Mouse (Mus musculus) gastrocnemius, adult 8-10 months (tissue): ENCODE measurements at regions not wholly inside any gene's neighbourhood (a gene's known extent, or its start where the extent isn't known, plus 50 kb on each side); places are given as distances from the start of the nearest gene placed in this dataset.
"Not testable (repeated sequence)": the region's sequence is repeated elsewhere in the genome, so short reads cannot be mapped to it uniquely, and the experiment has no call there.

Experiments
- DNase-seq, 2 experiments: peaks; one replicate each; pipeline ENCODE4 v3.0.0; 2022; ENCODE audit warnings: low spot score in 2 of 2

DNA sequence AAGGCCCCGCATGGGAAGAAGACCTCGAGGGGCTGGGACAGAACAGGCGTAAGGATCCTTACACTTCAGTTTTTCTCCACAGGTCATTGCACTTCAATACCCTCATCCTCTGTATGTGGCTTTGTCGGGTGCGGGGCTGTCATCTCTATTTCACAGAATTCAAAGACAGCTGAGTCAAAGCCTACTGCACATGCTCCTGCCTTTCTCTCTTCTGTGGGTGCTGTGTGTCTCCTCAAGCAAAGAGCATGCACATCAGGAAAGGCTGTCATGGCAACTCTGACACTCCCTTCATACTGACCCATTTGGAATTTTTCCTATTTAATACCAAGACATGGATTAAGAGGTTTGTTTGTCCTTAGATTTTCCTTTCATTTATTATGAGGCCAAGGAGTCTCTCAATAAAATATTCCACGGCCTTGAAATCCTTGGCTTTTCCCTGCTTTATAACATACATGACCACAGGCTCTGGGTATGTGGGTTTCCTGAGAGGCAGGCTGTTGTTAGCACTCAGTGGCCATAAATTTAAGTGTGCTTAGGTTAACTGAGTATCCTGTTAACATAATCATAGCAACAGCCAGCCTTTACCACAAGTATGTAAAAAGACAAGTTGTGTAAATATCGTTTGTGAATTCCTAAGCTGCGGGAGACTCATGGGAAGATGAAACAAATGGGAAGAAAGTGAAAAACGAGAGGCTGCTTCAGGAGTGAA, 574.5 kb downstream of the Dcdc2c start:
- DNase-seq = no peak

DNA sequence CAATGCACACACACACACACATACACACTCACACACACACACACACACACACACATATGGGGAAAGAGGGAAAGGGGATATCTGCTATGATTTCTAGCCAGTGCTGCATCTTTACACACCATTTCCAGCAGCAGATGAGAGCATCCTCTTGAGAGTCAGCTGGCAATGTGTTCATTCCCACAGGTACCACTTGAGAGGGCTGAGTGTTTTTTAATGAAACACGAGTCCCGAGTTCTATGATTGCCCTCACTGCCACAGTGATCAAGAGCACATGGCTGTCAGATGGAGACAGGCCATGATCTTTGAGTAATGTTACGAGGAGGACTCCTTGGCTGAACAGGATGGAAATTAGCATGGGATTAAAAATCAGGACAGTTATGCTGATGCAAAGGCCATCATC, 589.3 kb downstream of the Dcdc2c start:
- DNase-seq = no peak

DNA sequence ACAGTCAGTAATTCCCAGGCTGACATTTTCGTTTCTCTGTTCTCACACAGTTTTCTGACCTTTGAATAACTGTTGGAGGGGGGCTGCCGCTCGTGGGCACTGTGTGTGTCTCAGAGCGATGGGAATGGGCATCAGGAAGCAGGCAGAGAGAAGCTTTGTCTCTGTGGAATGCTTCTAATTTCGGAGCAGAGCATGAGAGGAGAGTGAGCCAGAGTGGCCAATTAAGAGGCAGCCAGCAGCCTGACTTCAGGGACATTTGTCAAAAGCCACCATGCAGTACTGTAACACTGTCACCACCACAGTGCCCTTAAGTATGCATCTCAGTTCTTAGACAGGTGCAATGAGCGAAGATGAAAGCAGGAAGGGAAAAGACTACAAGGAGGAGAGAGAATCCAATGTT, 592.1 kb downstream of the Dcdc2c start:
- DNase-seq = no peak

DNA sequence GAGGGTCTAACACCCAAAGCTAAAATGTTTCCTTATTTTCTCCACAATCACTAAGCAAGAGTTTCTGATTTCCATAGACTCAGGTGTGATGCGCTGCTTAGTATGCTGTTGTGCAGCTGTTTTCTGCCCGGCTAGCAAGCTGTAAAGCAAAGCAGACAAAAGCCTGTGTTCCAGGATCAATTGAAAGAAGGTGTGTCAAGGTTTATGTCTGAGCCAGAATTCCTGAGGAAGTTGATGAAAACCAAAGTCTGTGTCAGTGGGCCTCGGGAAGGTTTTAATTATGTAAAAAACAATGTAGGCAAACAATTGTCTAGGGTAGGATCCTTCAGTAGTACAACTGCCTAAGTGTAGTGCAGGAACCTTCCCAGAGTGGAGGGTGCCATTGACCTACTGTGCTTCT, 604.6 kb downstream of the Dcdc2c start:
- DNase-seq = no peak

DNA sequence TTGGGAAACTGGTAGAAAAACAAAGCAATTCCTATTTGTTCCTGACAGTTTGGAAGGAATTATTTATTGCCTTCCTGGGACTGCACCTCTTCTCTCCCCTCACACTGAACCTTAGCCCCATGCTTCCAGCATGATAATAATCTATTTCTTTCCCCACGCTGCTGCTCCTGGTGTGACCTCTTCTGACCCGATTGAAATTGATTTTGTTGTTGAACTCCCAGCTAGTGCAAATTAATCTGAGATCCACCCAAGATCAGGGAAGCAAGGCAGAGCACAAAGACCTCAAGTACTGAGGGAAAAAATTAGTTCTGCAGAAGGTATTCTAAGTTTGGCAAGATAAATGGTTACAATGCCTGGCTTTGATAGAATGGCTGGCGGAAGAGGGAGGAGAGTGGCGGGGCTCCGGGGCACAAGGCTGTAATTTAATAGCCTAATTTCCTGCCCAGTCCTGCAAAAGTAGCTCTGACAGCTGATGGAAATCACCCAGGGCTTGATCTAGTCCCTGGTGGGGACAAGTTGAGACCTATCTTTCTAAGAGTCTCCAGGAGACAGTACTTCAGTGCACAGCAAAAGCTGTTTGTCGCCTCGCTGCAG, 604.6 kb upstream of the Sox11 start:
- no peak for DNase-seq

GRCm38 (mm10) chr12:27945411-27945810, 603.0 kb upstream of the Sox11 start:
- DNase-seq = no peak

DNA sequence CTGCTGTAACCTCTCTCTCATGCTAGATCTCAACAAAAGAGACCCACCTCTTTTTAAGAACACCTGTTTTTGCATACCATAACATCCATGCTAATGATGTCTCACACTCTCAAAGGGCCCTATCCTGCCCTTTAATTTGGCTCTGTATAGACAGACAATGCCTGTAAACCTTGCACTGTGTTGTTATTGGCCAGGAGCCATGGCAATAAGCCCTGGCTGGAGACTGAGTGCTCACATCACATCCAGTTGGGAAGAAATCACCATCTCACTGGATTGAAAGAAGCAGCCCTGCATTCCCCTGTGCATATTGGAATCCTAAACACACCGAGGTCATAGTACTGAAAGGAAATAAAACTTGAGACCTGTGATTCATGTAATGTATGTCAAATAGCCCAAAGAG, 598.7 kb upstream of the Sox11 start:
- no peak for DNase-seq

DNA sequence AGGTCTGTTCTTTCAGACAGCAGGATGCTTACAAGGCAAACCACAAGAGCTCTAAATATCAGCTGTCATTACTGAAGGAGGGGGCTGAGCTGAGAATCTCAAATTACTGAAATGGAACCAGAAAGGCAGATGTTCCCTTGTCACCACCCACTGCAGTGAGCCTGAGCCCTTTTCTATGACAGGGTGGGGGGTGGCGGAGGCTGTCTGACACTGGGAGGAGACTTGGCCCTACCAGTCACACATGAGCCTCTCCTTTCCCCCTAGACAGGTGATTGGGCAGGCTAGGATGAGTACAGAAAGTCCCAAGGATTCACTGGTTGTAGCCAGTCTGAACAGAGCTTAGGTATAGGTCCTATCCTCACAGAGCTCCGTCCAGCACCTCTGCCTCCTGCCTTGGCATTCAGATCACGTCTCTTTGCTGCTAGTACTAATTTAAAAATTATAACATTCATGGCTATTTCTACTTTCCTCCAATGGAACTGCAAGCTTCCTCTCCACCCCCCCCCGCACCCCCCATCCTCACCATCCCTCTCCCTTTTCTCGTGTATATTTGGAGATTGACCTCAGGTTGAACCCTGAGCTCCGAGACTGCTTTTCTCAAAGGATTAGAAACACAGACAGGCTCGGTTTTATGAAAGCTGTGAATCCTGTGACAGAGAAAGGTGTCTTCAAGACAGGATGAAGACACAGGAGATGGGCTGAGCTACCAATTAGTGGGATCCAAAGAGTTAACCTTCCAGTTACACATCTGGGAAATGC, 590.2 kb upstream of the Sox11 start:
- DNase-seq = no peak

DNA sequence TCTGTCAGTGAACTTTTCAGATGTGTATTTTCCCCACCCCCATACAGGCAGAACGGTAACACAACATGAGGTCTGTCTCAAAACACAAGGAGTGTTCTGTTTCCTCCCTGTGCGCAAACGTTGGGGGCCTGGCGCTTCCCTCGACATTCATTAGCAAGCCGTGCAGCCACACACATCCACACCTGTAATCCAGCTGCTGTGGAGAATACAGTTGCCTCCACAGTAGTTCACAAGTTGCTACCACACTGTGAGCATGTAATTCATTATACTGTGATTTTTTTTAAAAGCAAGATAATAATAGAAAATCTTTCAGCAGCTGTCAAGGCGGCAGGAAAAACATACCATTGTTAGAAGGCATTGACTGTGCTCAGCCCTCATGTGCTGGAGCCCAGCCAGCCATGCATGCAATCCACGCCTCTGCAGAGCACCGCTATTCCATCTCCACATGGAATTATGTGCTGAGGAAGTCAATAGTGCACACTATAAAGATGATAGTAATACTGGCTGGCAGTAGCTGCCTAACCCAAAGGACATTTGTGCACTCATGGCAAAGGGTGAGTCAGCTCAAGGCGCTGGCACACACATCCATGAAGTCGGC, 586.1 kb upstream of the Sox11 start:
- no peak for DNase-seq

GRCm38 (mm10) chr12:27926730-27927129, 584.4 kb upstream of the Sox11 start:
- no peak for DNase-seq

GRCm38 (mm10) chr12:27920607-27921006, 578.2 kb upstream of the Sox11 start:
- no peak for DNase-seq

GRCm38 (mm10) chr12:27916401-27916920, 574.1 kb upstream of the Sox11 start:
- no peak for DNase-seq

DNA sequence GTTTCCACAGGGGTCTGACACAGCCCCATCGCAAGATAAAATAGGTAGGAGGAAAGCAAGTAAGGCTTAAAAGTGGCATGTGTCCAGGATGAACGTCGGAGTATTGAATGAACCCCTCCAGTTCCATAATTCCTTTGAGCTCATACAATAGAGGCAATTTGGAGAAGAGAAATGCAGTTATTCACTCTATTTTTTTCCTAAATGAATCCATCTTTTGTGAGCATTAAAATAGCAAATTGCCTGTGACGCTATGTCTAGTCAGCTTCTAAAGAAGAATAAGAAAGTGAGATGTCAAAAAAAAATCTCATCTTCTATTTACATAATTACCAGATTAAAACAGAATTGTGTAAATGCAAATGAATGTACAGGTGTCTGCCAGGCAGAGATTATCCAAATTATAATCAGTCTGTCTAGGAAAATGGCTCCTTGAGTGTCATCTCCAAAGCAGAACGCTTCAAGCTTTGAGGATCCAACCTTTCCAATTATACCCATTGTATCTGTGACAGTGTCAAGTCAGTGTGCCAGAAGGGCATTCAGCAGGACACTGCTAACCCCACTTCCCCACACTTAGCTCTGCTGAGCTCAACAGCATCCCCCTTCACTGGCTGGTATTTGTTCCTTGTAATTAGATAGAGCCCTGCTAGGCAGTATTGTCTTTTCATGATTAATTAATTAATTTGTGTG, 567.2 kb upstream of the Sox11 start:
- DNase-seq = no peak

GRCm38 (mm10) chr12:27896682-27897081, 554.3 kb upstream of the Sox11 start:
- not testable (repeated sequence) for DNase-seq

DNA sequence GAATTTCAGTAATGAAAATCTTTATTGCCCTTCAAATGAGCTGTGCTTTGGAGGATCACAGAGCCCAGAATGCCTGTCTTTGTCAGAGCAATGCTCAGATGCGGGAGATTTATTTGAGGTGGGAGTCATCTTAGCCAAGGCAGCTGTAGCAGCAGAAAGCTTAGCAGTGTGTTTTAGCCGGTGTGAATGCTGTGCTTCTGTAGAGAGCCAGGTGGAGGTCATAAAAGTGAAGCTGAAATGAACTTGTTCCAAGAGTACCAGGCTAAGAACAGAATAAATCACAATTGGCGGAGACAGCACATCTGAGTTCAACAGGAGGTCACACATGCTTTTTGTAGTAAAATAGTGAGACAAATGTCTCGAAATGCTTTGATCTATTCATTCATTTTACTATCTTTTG, 539.3 kb upstream of the Sox11 start:
- no peak for DNase-seq

- no peak for DNase-seq
Observed at GRCm38 (mm10) chr12:27866421-27866820, 524.0 kb upstream of the Sox11 start.

DNA sequence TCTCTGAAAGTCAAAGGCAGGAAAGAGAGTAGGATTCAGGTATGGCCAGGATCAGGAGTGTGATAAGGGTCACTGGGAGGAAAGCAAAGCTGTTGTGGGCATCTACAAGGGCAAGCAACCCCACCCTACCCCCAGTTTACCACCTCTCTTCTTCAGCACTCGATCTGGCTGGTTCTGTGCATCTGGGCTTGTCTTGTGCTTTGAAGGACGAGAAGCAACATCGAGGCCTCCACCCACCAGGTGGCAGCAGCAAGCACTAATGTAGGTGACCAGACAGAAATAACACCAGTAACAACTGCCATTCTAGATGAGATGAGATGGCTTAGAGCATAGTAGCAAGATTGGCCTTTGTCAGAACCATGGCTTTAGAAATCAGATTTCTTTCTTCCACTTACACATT, 507.2 kb upstream of the Sox11 start:
- no peak for DNase-seq

GRCm38 (mm10) chr12:27849099-27849498, 506.7 kb upstream of the Sox11 start:
- DNase-seq = no peak

- no peak for DNase-seq
Observed at GRCm38 (mm10) chr12:27848141-27848540, 505.8 kb upstream of the Sox11 start.

GRCm38 (mm10) chr12:27847397-27847796, 505.0 kb upstream of the Sox11 start:
- no peak for DNase-seq

GRCm38 (mm10) chr12:27844958-27845357, 502.6 kb upstream of the Sox11 start:
- DNase-seq = no peak

GRCm38 (mm10) chr12:27838955-27839354, 496.6 kb upstream of the Sox11 start:
- DNase-seq = no peak
